Mouse (Mus musculus) midbrain, embryonic 15.5 days (tissue): ENCODE data around the gene Ddx39b. TPM values are rescaled to one million over a fixed set of nuclear protein-coding genes. Genes with fewer than 3 reads are reported as not detected.

Experiments used
- ATAC-seq: fragments of 200-750 bp; cut with Nextera tagmentation; replicated peaks from 2 replicates; pipeline ENCODE4 v1.8.0; 2017; ENCODE audit warnings: moderate TSS enrichment
- H3K27ac ChIP-seq: fragments of 300-500 bp; sonication (generic); 2 replicates; pipeline ENCODE4 v1.5.1; 2015; ENCODE audit warnings: mild to moderate bottlenecking, inconsistent platforms
- H3K27me3 ChIP-seq: fragments of 300-500 bp; sonication (generic); replicated peaks from 2 replicates; pipeline ENCODE4 v1.6.1; 2015; ENCODE audit warnings: inconsistent platforms
- H3K36me3 ChIP-seq: fragments of 300-500 bp; sonication (generic); replicated peaks from 2 replicates; pipeline ENCODE4 v1.6.1; 2015; ENCODE audit warnings: inconsistent platforms
- H3K4me1 ChIP-seq: fragments of 300-500 bp; sonication (generic); 2 replicates; pipeline ENCODE4 v1.6.1; 2015; ENCODE audit warnings: inconsistent platforms
- H3K4me2 ChIP-seq: fragments of 300-500 bp; sonication (generic); 2 replicates; pipeline ENCODE4 v1.6.1; 2015; ENCODE audit warnings: inconsistent platforms, mild to moderate bottlenecking, moderate library complexity
- H3K4me3 ChIP-seq: fragments of 300-500 bp; sonication (generic); 2 replicates; pipeline ENCODE4 v1.5.1; 2015; ENCODE audit warnings: mild to moderate bottlenecking, inconsistent platforms
- H3K9ac ChIP-seq: fragments of 300-500 bp; sonication (generic); 2 replicates; pipeline ENCODE4 v1.6.1; 2015; ENCODE audit warnings: mild to moderate bottlenecking, inconsistent platforms
- H3K9me3 ChIP-seq: fragments of 300-500 bp; sonication (generic); 2 replicates; pipeline ENCODE4 v1.6.1; 2016; ENCODE audit warnings: inconsistent platforms
- WGBS: fragments of 180-500 bp; shearing (Covaris S2); methylation state at CpG from one replicate; pipeline ENCODE4 v1.1.7; 2015; ENCODE audit warnings: mixed read lengths; 5-methylcytosine and 5-hydroxymethylcytosine counted together
- polyA plus RNA-seq: library from polyadenylated mRNA; unstranded; fragments of >200 nt; fragmentation: Nextera tagmentation; extraction: Ambion mirVana; gene quantifications from 2 replicates; pipeline ENCODE4 v1.2.1, GENCODE M21; 2015

Gene Ddx39b
- polyA plus RNA-seq, 1 experiment from 2014 or later, result 379 TPM

DNA sequence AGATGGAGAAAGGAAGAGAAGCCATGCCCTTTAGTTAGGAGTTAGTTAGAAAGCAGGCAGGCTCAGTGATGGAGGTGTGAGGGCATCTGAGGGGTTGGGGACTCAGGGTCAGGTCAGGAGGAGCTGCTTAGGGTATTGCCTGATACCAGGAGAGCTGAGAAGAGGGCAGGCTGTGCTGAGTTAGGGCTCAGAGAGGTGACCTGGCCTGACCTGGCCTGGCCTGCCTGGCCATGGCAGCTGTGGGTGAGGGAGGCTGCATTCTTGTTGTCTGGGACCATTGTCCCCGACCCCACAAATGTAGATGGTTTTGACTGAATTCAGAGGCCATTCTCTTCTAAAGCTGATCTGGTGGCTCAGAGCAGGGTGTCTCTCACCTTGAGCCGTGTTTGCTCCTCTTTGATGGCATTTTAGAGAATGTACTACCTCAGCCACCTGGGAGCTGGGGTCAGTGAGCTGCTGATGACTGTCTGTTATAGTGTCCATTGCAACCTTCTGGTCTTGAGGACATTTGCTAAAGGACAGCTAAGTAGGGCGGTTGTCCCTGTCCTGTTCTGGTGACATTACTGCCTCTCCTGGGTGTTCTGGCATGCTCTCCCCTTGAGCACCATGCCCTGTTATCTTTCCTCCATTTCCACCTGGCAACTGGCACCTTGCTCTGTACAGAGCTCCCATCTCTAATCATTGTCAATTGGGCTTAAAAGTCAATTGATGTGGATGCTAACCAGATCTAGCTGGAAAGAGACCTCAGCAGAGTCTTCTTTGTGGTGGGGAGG is 9.0 kb downstream of the Ddx39b start:
- Histone ChIP-seq H3K4me1 (peaks cover 14% of the 10 kb centered on the region), H3K36me3 (peaks cover 84% of the 10 kb centered on the region), H3K27me3 (no peaks in the 10 kb centered on the region), H3K9me3 (no peaks in the 10 kb centered on the region), H3K4me2 (no peak overlapping the region), H3K27ac (no peak overlapping the region), H3K4me3 (no peak overlapping the region), H3K9ac (no peak overlapping the region)
- ATAC-seq, result no peak
- 92% methylated on average over 3 of the region's 3 CpGs for WGBS

DNA sequence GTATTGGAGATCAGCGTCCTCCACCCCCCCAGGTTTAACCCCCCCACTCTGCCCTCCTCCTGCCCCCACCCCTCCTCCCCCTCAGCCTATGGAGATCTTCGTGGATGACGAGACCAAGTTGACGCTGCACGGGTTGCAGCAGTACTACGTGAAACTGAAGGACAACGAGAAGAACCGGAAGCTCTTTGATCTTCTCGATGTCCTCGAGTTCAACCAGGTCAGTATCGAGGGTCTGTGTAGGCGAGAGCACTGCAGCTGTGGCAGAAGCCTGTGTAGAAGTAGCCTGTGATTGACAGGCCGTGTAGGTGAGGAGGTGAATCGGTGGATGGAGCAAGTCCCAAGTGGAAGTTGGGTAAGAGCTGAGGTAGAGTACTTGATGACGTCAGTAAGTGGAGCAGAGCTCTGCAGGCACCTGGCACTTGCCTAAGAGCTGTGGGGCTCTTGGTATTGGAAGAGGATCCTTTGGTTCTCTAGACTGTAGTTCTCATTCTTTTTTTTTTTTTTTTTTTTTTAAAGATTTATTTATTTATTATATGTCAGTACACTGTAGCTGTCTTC is 9.7 kb downstream of the Ddx39b start:
- H3K9me3 ChIP-seq, result no peaks in the 10 kb centered on the region
- no peak overlapping the region for H3K27ac ChIP-seq
- H3K27me3 ChIP-seq, result no peaks in the 10 kb centered on the region
- peaks cover 77% of the 10 kb centered on the region for H3K36me3 ChIP-seq
- ATAC-seq, result no peak
- 83% methylated on average over 15 of the region's 15 CpGs for WGBS
- H3K4me2 ChIP-seq, result no peak overlapping the region
- no peak overlapping the region for H3K9ac ChIP-seq
- peaks cover 7% of the 10 kb centered on the region for H3K4me1 ChIP-seq
- no peak overlapping the region for H3K4me3 ChIP-seq

DNA sequence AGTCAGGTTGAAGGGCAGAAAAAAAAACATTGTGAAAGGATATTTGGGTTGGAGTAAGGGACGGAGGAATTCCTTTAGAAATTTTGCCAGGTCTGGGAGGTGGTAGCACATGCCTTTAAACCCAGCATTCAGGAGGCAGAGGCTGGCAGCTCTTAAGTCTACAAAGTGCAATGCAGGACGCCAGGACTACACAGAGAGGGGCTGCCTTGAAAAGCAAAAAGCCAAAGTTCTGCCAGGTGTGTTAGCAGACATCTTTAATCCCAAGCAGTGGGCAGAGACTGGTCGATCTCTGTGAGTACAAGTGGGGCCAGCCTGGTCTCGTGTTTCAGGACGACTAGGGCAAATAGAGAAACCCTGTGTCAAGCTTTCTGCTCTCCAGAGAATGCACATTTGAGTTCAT is 10.4 kb downstream of the Ddx39b start:
- ATAC-seq, result no peak
- Histone ChIP-seq H3K4me3 (no peak overlapping the region), H3K4me2 (no peak overlapping the region), H3K4me1 (0 out of 2 replicates have a peak, but pooled peaks cover 4% of the 10 kb centered on the region), H3K27me3 (no peaks in the 10 kb centered on the region), H3K9me3 (no peaks in the 10 kb centered on the region), H3K27ac (no peak overlapping the region), H3K9ac (no peak overlapping the region), H3K36me3 (peaks cover 69% of the 10 kb centered on the region)
- 87% methylated on average over 5 of the region's 5 CpGs for WGBS

GRCm38 (mm10) chr17:35252619-35253292 is 11.2 kb downstream of the Ddx39b start:
- Histone ChIP-seq H3K4me2 (no peak overlapping the region), H3K27me3 (no peaks in the 10 kb centered on the region), H3K27ac (no peak overlapping the region), H3K9ac (no peak overlapping the region), H3K4me1 (0 out of 2 replicates have a peak, but pooled peaks cover under 1% of the 10 kb centered on the region), H3K4me3 (no peak overlapping the region), H3K36me3 (peaks cover 62% of the 10 kb centered on the region), H3K9me3 (no peaks in the 10 kb centered on the region)
- ATAC-seq, result no peak
- WGBS, result 86% methylated on average over 18 of the region's 18 CpGs

DNA sequence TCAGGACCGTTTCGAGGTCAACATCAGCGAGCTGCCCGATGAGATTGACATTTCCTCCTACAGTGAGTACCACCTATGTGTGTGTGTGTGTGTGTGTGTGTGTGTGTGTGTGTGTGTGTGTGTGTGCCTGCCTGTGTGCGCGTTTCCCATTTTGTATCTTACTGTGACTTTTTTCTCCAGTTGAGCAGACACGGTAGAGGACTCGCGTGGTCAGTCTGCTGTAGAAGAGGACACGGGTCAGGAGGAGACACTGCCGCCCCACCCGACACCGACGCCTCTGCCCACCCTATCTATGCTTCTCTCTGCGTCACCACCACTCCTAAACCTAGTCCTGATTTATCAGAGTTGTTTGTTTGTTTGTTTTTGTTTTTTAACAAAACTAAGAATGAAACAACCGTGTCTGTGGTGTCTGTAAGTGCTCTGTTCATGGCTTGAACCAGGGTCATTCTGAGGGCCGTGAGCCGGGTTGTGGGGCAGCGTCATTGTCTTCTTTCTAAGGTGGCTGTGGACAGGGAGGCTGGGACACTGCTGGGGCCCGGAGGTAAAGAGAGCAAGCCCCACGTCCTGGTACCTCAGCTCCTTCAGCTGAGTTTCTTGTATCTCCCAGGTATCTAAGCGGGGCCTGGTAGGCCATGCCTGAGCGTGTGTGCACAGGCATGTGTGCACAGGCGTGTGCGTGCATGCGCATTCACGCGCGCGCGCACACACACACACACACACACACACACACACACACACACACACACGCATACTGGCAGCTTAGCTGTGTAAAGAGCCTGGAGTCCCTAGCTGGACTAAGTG is 11.9 kb downstream of the Ddx39b start:
- Histone ChIP-seq H3K9ac (no peak overlapping the region), H3K36me3 (peaks cover 55% of the 10 kb centered on the region), H3K9me3 (no peaks in the 10 kb centered on the region), H3K4me3 (no peak overlapping the region), H3K27ac (no peak overlapping the region), H3K27me3 (no peaks in the 10 kb centered on the region), H3K4me1 (0 out of 2 replicates have a peak, but pooled peaks cover 4% of the 10 kb centered on the region), H3K4me2 (no peak overlapping the region)
- peak; percentile 4; the same call in 1 of the 2 replicates for ATAC-seq
- 87% methylated on average over 32 of the region's 32 CpGs for WGBS

GRCm38 (mm10) chr17:35254241-35255098 is 12.9 kb downstream of the Ddx39b start:
- H3K9me3 ChIP-seq, result no peaks in the 10 kb centered on the region
- H3K36me3 ChIP-seq, result peaks cover 45% of the 10 kb centered on the region
- 58% methylated on average over 11 of the region's 11 CpGs for WGBS
- H3K4me3 ChIP-seq, result no peak overlapping the region
- H3K4me1 ChIP-seq, result 0 out of 2 replicates have a peak, but pooled peaks cover 4% of the 10 kb centered on the region
- H3K4me2 ChIP-seq, result no peak overlapping the region
- H3K9ac ChIP-seq, result no peak overlapping the region
- H3K27ac ChIP-seq, result no peak overlapping the region
- H3K27me3 ChIP-seq, result no peaks in the 10 kb centered on the region
- peak; percentile 30 for ATAC-seq

GRCm38 (mm10) chr17:35255301-35255700 is 13.8 kb downstream of the Ddx39b start:
- no peak for ATAC-seq
- H3K4me3 ChIP-seq, result no peak overlapping the region
- no peaks in the 10 kb centered on the region for H3K27me3 ChIP-seq
- no peak overlapping the region for H3K27ac ChIP-seq
- H3K9ac ChIP-seq, result no peak overlapping the region
- 65% methylated on average over 3 of the region's 3 CpGs for WGBS
- 0 out of 2 replicates have a peak, but pooled peaks cover 4% of the 10 kb centered on the region for H3K4me1 ChIP-seq
- no peak overlapping the region for H3K4me2 ChIP-seq
- no peaks in the 10 kb centered on the region for H3K9me3 ChIP-seq
- H3K36me3 ChIP-seq, result peaks cover 38% of the 10 kb centered on the region

GRCm38 (mm10) chr17:35255704-35256103 is 14.2 kb downstream of the Ddx39b start:
- H3K4me2 ChIP-seq, result no peak overlapping the region
- H3K4me3 ChIP-seq, result no peak overlapping the region
- H3K36me3 ChIP-seq, result peaks cover 34% of the 10 kb centered on the region
- H3K9me3 ChIP-seq, result no peaks in the 10 kb centered on the region
- H3K27ac ChIP-seq, result no peak overlapping the region
- H3K27me3 ChIP-seq, result no peaks in the 10 kb centered on the region
- no peak for ATAC-seq
- 67% methylated on average over 4 of the region's 4 CpGs for WGBS
- no peak overlapping the region for H3K9ac ChIP-seq
- 0 out of 2 replicates have a peak, but pooled peaks cover 4% of the 10 kb centered on the region for H3K4me1 ChIP-seq

GRCm38 (mm10) chr17:35257378-35257777 is 15.8 kb downstream of the Ddx39b start:
- no peak overlapping the region for H3K4me2 ChIP-seq
- H3K27me3 ChIP-seq, result 0 out of 2 replicates have a peak, but pooled peaks cover 8% of the 10 kb centered on the region
- no peak for ATAC-seq
- H3K9me3 ChIP-seq, result no peaks in the 10 kb centered on the region
- no peak overlapping the region for H3K27ac ChIP-seq
- H3K4me1 ChIP-seq, result 0 out of 2 replicates have a peak, but pooled peaks cover 4% of the 10 kb centered on the region
- WGBS, result 72% methylated on average over 1 of the region's 1 CpGs
- H3K36me3 ChIP-seq, result peaks cover 19% of the 10 kb centered on the region
- H3K9ac ChIP-seq, result no peak overlapping the region
- no peak overlapping the region for H3K4me3 ChIP-seq

- no peak for ATAC-seq
- no peak overlapping the region for H3K4me3 ChIP-seq
- H3K36me3 ChIP-seq, result peaks cover 13% of the 10 kb centered on the region
- no peak overlapping the region for H3K9ac ChIP-seq
- H3K9me3 ChIP-seq, result no peaks in the 10 kb centered on the region
- H3K27ac ChIP-seq, result no peak overlapping the region
- 13% methylated on average over 17 of the region's 17 CpGs for WGBS
- H3K4me1 ChIP-seq, result 0 out of 2 replicates have a peak, but pooled peaks cover 4% of the 10 kb centered on the region
- peak overlapping the region; percentile 34 for H3K4me2 ChIP-seq
- H3K27me3 ChIP-seq, result 0 out of 2 replicates have a peak, but pooled peaks cover 8% of the 10 kb centered on the region
These were observed 16.4 kb downstream of the Ddx39b start for GRCm38 (mm10) chr17:35257824-35258491.
